Mouse (Mus musculus) brain, adult 2 months (tissue): ENCODE results near the gene Bcam.

Source experiments
- DNase-seq: peaks from one replicate; pipeline ENCODE4 v3.0.0; 2011; ENCODE audit warnings: low read depth, low spot score

Gene Bcam

DNA sequence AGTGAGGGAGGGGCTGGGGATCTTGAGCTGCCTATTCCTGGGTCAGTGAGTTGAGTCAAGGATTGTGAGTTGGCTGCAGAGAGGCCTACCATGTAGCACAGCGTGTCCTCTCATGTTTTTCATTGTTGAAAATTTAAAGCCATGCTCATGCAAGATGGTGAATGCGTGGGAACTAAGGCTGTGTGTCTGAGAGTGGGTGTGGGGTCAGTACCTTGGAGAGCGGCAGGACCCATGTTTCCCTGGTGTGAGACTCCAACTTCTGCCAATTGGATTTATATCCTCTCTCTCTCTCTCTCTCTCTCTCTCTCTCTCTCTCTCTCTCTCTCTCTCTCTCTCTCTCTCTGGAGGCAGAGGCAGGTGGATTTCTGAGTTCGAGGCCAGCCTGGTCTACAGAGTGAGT, 44.3 kb downstream of the Bcam start:
- no peak for DNase-seq

- no peak for DNase-seq
Observed at GRCm38 (mm10) chr7:19724167-19724566, 46.6 kb downstream of the Bcam start.

GRCm38 (mm10) chr7:19722754-19723195, 48.0 kb downstream of the Bcam start:
- no peak for DNase-seq

DNA sequence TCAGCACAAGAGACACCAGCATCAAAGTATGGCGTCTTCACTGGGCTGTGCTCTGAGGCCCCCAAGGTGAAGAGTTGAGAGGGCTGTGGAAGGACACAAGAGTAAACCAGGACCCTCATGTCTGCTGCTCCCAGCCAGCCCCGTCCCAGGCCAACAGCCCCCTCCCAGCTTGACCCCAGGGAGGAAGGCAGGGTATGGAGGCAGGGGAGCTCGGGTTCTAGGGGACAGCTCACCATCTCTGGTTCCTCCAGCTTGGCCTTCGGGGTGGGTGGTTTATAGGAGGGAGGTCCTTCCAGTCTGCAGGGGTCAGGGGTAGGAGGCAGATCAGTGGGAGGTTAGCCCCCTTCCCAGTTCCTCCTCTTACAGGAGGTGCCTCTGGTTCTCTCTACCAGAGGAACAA, 51.6 kb downstream of the Bcam start:
- DNase-seq = no peak

DNA sequence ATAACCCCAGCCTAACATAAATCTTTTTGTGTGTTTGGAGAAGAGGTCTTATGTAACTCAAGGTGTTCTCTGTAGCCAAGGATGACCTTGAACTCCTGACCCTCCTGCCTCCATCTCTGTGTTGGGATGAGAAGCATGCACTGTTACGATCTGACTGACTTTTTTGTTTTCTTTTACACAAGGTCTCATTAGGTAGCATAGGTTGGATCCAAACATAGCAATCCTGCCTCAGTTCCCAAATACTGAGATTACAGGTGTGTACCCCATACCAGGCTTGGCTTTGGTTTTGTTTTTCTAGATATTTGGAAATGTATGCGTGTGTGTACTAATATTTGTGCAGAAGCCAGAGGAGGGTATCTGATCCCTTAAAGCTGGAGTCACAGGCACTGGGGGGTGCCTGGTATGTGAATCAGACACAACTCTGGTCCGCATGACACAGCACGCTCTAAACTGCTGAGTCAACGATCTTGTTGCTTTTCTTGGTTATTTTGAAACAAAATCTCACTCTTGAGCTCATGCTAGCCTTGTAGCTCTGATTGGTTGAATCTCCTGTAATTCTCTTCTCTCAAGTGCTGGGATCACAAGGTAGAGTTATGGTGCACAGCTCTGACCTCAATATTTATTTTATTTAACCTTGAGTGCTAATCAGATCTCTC, 52.4 kb downstream of the Bcam start:
- no peak for DNase-seq

DNA sequence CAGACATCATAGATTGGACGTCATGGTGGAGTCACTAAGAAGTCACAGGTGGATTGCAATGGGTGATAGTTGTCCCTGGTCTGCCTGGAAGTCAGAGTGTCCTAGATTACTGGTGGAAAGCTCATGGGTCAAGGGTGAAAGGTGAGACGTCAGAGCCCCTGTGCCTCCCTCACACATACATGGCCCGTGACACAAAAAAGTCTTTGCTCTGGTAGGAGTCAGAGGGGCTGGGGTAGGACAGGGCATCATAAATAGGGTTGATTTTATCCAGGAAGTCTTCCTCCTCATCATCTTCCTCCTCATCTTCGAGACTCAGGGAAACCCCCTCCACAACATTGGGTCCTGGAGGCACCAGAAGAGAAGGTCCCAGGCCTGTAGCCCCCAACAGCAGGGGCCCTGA, 53.5 kb downstream of the Bcam start:
- DNase-seq = no peak

DNA sequence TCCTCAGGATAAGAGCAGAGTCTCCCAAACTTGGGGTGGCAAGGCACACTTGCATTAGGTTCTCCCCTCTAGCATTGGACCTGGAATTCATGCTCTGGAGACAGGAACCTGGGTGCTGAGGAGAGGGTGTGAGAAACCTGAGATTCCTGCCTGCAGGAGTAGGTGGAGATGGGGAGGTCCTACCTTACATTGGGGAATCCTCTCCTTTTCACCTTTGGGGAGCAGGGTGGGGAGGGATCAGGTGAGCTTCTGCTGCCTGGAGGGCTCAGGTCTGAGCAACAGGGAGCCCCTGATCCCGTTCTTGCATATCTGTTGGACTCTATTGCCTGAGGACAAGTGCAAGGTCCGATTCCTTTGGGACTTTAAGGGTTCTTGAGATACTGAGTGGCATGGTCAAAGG, 54.0 kb downstream of the Bcam start:
- no peak for DNase-seq

DNA sequence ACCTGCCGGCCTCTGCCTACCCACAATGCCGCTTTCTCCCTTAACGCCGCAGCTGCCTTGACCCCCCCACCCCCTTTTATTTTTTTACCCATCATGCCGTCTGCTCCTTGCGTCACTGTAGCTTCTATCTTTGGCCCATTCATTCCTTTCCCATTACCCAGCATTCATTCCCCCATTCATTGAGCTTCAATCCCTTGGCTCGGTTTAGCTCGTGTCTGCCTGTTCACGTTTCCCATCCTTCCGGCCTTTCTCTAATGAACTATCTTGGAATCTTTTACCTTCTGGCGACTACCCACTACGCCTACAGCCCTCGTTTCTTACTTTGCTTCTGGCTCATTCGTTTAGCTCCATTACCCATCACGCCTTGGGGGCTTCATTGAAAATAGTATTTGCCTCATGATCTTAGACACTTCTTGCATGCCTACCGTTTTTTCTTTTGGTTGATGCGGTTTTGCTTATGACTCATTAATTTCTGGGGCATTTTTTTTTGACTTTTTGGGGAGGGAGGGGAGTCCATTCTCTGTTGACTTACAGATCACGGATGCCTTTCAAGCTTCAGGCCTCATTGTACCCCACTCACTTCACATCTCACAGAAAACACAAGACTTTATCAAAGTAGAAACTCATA, 54.6 kb downstream of the Bcam start:
- DNase-seq = no peak

GRCm38 (mm10) chr7:19715239-19716054, 55.4 kb downstream of the Bcam start, which contains the start of gene Tomm40:
Gene Tomm40, minus strand, starts transcription at chr7:19715438.
- DNase-seq = peak; percentile 100

GRCm38 (mm10) chr7:19714836-19715235, 56.0 kb downstream of the Bcam start:
- no peak for DNase-seq

GRCm38 (mm10) chr7:19713598-19713997, 57.2 kb downstream of the Bcam start:
- no peak for DNase-seq

DNA sequence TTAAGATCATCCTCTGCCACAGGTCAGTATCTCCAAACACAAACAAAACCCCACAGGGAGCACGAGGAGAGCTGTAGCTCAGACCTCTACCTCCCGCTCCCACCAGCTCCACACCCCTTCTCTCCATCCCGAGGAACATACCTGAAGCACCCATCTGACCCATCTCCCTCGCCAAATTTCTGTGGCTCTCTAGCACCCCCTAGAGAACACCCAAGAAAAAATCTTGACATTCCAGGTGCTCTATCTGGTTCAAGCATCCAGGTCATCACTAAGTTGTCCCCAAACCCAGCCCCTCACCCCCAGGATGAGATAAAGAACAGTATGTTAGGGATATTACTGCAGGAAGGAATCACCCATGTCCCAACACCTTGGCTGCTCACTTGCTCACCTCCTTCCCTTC, 57.6 kb downstream of the Bcam start:
- peak; percentile 53 for DNase-seq

DNA sequence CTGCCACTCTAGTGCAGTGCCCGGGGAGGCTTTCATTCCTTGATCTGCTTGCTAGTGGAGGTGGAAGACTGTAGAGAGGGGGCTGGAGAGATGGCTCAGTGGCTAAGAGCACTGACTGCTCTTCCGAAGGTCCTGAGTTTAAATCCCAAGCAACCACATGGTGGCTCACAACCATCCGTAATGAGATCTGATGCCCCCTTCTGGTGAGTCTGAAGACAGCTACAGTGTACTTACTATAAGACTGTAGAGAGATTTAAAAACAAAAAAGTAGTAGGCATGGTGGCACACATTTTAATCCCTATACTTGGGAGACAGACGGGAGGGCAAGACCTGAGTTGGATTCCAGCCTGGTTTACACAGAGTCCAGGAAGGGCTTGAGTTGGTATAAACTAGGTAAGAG, 58.4 kb downstream of the Bcam start:
- peak; percentile 45 for DNase-seq

DNA sequence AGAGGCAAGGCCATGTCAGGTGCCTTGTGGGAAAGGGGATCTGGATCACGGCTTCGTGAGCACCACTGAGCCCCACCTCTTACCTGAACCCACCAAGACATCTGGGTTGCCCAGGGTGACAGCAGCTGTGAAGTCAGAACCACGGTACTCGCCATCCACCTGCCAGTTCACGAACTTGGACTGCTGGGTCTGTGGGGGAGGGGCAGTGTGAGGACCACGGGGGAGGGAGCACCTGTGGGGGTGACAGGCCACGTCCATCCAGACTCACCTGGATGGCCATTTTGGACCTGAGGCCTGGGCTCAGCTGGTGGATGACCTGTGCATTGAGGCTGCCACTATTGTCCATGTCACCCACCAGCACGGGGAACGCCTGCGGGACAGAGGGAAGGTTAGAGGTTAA, 60.2 kb downstream of the Bcam start:
- DNase-seq = no peak
